Mouse (Mus musculus): ENCODE data around the gene Ampd1. TPM values are rescaled to one million over a fixed set of nuclear protein-coding genes. Genes with fewer than 3 reads are reported as not detected.

Gene Ampd1
- polyA plus RNA-seq, 1 experiment from 2014 or later: not detected

- H3K9me3 ChIP-seq: no peaks in the 10 kb centered on the region
- H3K4me3 ChIP-seq: no peak overlapping the region
- no peaks in the 10 kb centered on the region for H3K36me3 ChIP-seq
- no peak overlapping the region for H3K4me2 ChIP-seq
- H3K27me3 ChIP-seq: no peaks in the 10 kb centered on the region
- no peak for ATAC-seq (ENCODE audit: low read depth)
- 91% methylated on average over 11 of the region's 11 CpGs for WGBS
- no peak overlapping the region for H3K27ac ChIP-seq (replicated peaks)
- no peak overlapping the region for H3K9ac ChIP-seq
- peaks cover 1% of the 10 kb centered on the region for H3K4me1 ChIP-seq (replicated peaks)
Observed at GRCm38 (mm10) chr3:103141287-103141686, 67.5 kb downstream of the Ampd1 start.

DNA sequence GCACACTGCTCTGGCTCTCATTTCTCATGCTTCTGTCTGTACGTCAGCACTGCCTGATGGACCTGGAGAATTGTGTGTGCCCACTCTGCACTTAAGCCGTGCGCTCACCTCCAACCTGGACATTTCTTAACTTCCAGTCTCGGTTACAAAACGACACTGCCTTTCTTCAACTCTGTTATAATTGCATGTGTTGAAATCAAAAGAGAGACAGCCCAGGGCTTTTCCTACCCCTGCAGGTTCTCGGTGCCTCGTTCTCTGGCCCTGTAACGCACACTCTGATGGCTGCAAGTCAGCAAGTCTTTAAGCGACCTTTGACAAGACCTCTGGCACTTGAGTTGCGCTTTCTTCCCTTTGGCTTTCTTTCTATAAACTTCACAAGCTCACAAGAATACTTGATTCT, 68.6 kb downstream of the Ampd1 start:
- ATAC-seq (ENCODE audit: low read depth): no peak
- no peaks in the 10 kb centered on the region for H3K36me3 ChIP-seq
- H3K27me3 ChIP-seq: no peaks in the 10 kb centered on the region
- H3K4me2 ChIP-seq: no peak overlapping the region
- H3K27ac ChIP-seq (replicated peaks): no peak overlapping the region
- no peak overlapping the region for H3K9ac ChIP-seq
- H3K4me3 ChIP-seq: no peak overlapping the region
- 87% methylated on average over 10 of the region's 10 CpGs for WGBS
- no peaks in the 10 kb centered on the region for H3K9me3 ChIP-seq
- H3K4me1 ChIP-seq (replicated peaks): peaks cover 5% of the 10 kb centered on the region

DNA sequence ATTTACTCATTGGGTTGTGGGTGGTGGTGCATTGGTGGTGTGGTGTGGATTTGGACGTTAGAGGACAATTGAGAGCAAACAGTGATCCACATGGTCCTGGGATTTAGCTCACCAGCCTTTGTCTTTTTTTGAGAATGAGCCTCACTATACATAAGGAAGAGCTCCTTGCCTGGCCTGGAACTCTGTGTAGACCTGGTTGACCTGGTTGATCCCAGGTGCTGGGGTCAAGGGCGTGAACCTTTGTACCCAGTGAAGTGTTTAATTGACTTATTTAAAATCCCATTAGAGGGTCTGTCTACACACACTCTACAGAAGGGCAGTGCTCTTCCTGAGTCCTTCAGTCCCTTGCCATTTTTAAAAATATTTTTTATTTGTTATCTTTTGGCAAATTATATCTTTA, 71.5 kb downstream of the Ampd1 start:
- H3K4me1 ChIP-seq (replicated peaks): peaks cover 5% of the 10 kb centered on the region
- no peak overlapping the region for H3K4me2 ChIP-seq
- H3K27ac ChIP-seq (replicated peaks): no peak overlapping the region
- H3K9me3 ChIP-seq: no peaks in the 10 kb centered on the region
- no peak for ATAC-seq (ENCODE audit: low read depth)
- no peaks in the 10 kb centered on the region for H3K27me3 ChIP-seq
- H3K36me3 ChIP-seq: no peaks in the 10 kb centered on the region
- no peak overlapping the region for H3K4me3 ChIP-seq
- H3K9ac ChIP-seq: no peak overlapping the region
- 82% methylated on average over 2 of the region's 2 CpGs for whole genome bisulfite sequencing

GRCm38 (mm10) chr3:103145791-103146190, 72.0 kb downstream of the Ampd1 start:
- H3K36me3 ChIP-seq: no peaks in the 10 kb centered on the region
- WGBS: 78% methylated on average over 4 of the region's 4 CpGs
- no peak overlapping the region for H3K4me3 ChIP-seq
- no peak for ATAC-seq (ENCODE audit: low read depth)
- no peak overlapping the region for H3K4me2 ChIP-seq
- no peak overlapping the region for H3K27ac ChIP-seq (replicated peaks)
- no peaks in the 10 kb centered on the region for H3K9me3 ChIP-seq
- H3K9ac ChIP-seq: no peak overlapping the region
- H3K4me1 ChIP-seq (replicated peaks): peaks cover 5% of the 10 kb centered on the region
- no peaks in the 10 kb centered on the region for H3K27me3 ChIP-seq

GRCm38 (mm10) chr3:103146330-103147166, 72.7 kb downstream of the Ampd1 start:
- Histone ChIP-seq H3K4me2 (no peak overlapping the region), H3K36me3 (no peaks in the 10 kb centered on the region), H3K27me3 (no peaks in the 10 kb centered on the region), H3K9me3 (no peaks in the 10 kb centered on the region), H3K4me3 (no peak overlapping the region), H3K9ac (no peak overlapping the region), H3K27ac (replicated peaks) (0 out of 2 replicates have a peak overlapping the region, but pooled peaks have one; percentile 23), H3K4me1 (replicated peaks) (peaks cover 5% of the 10 kb centered on the region)
- ATAC-seq (ENCODE audit: low read depth): no peak
- WGBS: 58% methylated on average over 23 of the region's 23 CpGs

DNA sequence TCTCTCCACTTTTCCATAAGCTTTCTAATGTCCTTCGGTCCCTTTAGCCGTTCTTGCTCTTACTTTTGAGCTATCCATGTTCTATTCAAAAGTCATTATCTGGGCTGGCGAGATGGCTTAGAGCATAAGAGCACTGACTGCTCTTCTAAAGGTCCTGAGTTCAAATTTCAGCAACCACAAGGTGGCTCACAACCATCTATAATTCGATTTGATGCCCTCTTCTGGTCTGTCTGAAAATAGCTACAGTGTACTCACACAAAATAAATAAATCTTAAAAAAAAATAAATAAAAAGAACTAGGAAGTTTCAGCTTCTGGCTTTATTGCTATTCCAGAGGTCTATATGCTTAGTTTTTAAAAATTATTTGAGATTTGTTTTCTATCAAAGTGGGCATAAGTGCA, 74.0 kb downstream of the Ampd1 start:
- peaks cover 5% of the 10 kb centered on the region for H3K4me1 ChIP-seq (replicated peaks)
- H3K4me3 ChIP-seq: no peak overlapping the region
- no peak overlapping the region for H3K9ac ChIP-seq
- no peak overlapping the region for H3K4me2 ChIP-seq
- H3K9me3 ChIP-seq: no peaks in the 10 kb centered on the region
- no peaks in the 10 kb centered on the region for H3K27me3 ChIP-seq
- WGBS: 85% methylated on average over 4 of the region's 4 CpGs
- H3K27ac ChIP-seq (replicated peaks): no peak overlapping the region
- H3K36me3 ChIP-seq: no peaks in the 10 kb centered on the region
- ATAC-seq (ENCODE audit: low read depth): no peak

- no peaks in the 10 kb centered on the region for H3K9me3 ChIP-seq
- no peaks in the 10 kb centered on the region for H3K36me3 ChIP-seq
- no peak for ATAC-seq (ENCODE audit: low read depth)
- H3K4me1 ChIP-seq (replicated peaks): peaks cover 5% of the 10 kb centered on the region
- H3K4me2 ChIP-seq: no peak overlapping the region
- no peak overlapping the region for H3K9ac ChIP-seq
- H3K27me3 ChIP-seq: no peaks in the 10 kb centered on the region
- WGBS: 88% methylated on average over 10 of the region's 10 CpGs
- no peak overlapping the region for H3K4me3 ChIP-seq
- no peak overlapping the region for H3K27ac ChIP-seq (replicated peaks)
Observed at GRCm38 (mm10) chr3:103148941-103149340, 75.1 kb downstream of the Ampd1 start.

Other genes starting within 250 kb of the Ampd1 start
- gene Sycp1, start 137.9 kb upstream of the Ampd1 start, polyA plus RNA-seq (2015; fragmentation: Nextera tagmentation; extraction: Ambion mirVana): not detected in 2 replicates
- gene Nr1h5, start 109.9 kb upstream of the Ampd1 start, polyA plus RNA-seq (2015; fragmentation: Nextera tagmentation; extraction: Ambion mirVana): 0.15 TPM in 1 of 2 replicates, not detected in the other
- 64.5 and 71.1 TPM in 2 replicates for gene Sike1, start 78.3 kb upstream of the Ampd1 start, polyA plus RNA-seq (2015; fragmentation: Nextera tagmentation; extraction: Ambion mirVana)
- 406 and 467 TPM in 2 replicates for gene Csde1, start 53.6 kb upstream of the Ampd1 start, polyA plus RNA-seq (2015; fragmentation: Nextera tagmentation; extraction: Ambion mirVana)
- 103 and 114 TPM in 2 replicates for gene Nras, start 15.7 kb upstream of the Ampd1 start, polyA plus RNA-seq (2015; fragmentation: Nextera tagmentation; extraction: Ambion mirVana)
- 1.7 and 2.6 TPM in 2 replicates for gene Dennd2c, start 28.6 kb downstream of the Ampd1 start, polyA plus RNA-seq (2015; fragmentation: Nextera tagmentation; extraction: Ambion mirVana)
- 221 and 249 TPM in 2 replicates for gene Bcas2, start 97.6 kb downstream of the Ampd1 start, polyA plus RNA-seq (2015; fragmentation: Nextera tagmentation; extraction: Ambion mirVana)
- gene Trim33, start 205.3 kb downstream of the Ampd1 start, polyA plus RNA-seq (2015; fragmentation: Nextera tagmentation; extraction: Ambion mirVana): 29.2 and 30.1 TPM in 2 replicates